Mouse (Mus musculus) thymus, adult 2 months (tissue): ENCODE measurements around the gene Tnrc6b. TPM values are rescaled to one million over a fixed set of nuclear protein-coding genes. Genes with fewer than 3 reads are reported as not detected.

Experiments used
- DNase-seq: peaks from one replicate; pipeline ENCODE4 v3.0.0; 2021
- H3K27ac ChIP-seq: fragments of 200-500 bp; 2 replicates; pipeline ENCODE4 v1.5.1; 2012; ENCODE audit warnings: low read length, control low read depth; ENCODE audit not compliant: control insufficient read depth, insufficient read depth
- H3K27me3 ChIP-seq: fragments of 200-500 bp; 2 replicates; pipeline ENCODE4 v1.6.1; 2012; ENCODE audit warnings: mild to moderate bottlenecking, low read length, moderate library complexity, mixed read lengths; ENCODE audit not compliant: control insufficient read depth, insufficient read depth
- H3K36me3 ChIP-seq: fragments of 200-500 bp; 2 replicates; pipeline ENCODE4 v1.6.1; 2012; ENCODE audit warnings: mild to moderate bottlenecking, low read length, moderate library complexity; ENCODE audit not compliant: control insufficient read depth, insufficient read depth
- H3K4me1 ChIP-seq: fragments of 200-500 bp; replicated peaks from 2 replicates; pipeline ENCODE4 v1.6.1; 2012; ENCODE audit warnings: low read length; ENCODE audit not compliant: control insufficient read depth, insufficient read depth
- H3K4me3 ChIP-seq: fragments of 200-500 bp; 2 replicates; pipeline ENCODE4 v1.5.1; 2012; ENCODE audit warnings: mild to moderate bottlenecking, low read length, control low read depth, moderate library complexity; ENCODE audit not compliant: control insufficient read depth, insufficient read depth
- CTCF ChIP-seq: fragments of 200-500 bp; IDR thresholded peaks from 2 replicates; pipeline ENCODE4 v1.5.1; 2012; ENCODE audit warnings: mild to moderate bottlenecking, control low read depth, low read length, moderate library complexity, borderline replicate concordance; ENCODE audit not compliant: control insufficient read depth, poor library complexity, insufficient read depth; ENCODE audit errors: extremely low read depth
- POLR2A ChIP-seq: fragments of 200-500 bp; IDR thresholded peaks from 2 replicates; pipeline ENCODE4 v1.6.1; 2012; ENCODE audit warnings: mild to moderate bottlenecking, low read length, control low read depth, moderate library complexity; ENCODE audit not compliant: control insufficient read depth, poor library complexity, insufficient read depth; ENCODE audit errors: extremely low read depth
- WGBS: fragments of 180-500 bp; shearing (Covaris S2); methylation state at CpG from one replicate; pipeline ENCODE4 v1.1.7; 2018; 5-methylcytosine and 5-hydroxymethylcytosine counted together
- polyA plus RNA-seq: library from polyadenylated mRNA; depleted of rRNA; stranded (reverse); fragments of >200 nt; gene quantifications from 2 replicates; pipeline ENCODE4 v1.2.3, GENCODE M21; 2012

Tnrc6b gene
- polyA plus RNA-seq, 1 experiment, result 57.9 TPM

GRCm38 (mm10) chr15:80720249-80720648 lies 9.1 kb downstream of the Tnrc6b start:
- H3K27ac ChIP-seq, result no peak overlapping the region
- TF ChIP-seq CTCF, result no peak
- no peak for TF ChIP-seq POLR2A
- no peak overlapping the region for H3K4me3 ChIP-seq
- no peak for DNase-seq
- no peaks in the 10 kb centered on the region for H3K27me3 ChIP-seq
- no peaks in the 10 kb centered on the region for H3K36me3 ChIP-seq
- H3K4me1 ChIP-seq, result peaks cover 13% of the 10 kb centered on the region
- WGBS, result 98% methylated on average over 5 of the region's 5 CpGs

- no peaks in the 10 kb centered on the region for H3K27me3 ChIP-seq
- TF ChIP-seq POLR2A (no peak), CTCF (no peak)
- H3K4me3 ChIP-seq, result no peak overlapping the region
- H3K27ac ChIP-seq, result no peak overlapping the region
- H3K36me3 ChIP-seq, result no peaks in the 10 kb centered on the region
- DNase-seq, result no peak
- H3K4me1 ChIP-seq, result peaks cover 13% of the 10 kb centered on the region
- 75% methylated on average over 6 of the region's 6 CpGs for WGBS
Observed at GRCm38 (mm10) chr15:80721861-80722260, 10.7 kb downstream of the Tnrc6b start.

- no peaks in the 10 kb centered on the region for H3K36me3 ChIP-seq
- no peaks in the 10 kb centered on the region for H3K27me3 ChIP-seq
- H3K4me1 ChIP-seq, result peaks cover 13% of the 10 kb centered on the region
- TF ChIP-seq CTCF (no peak), POLR2A (no peak)
- H3K4me3 ChIP-seq, result no peak overlapping the region
- DNase-seq, result no peak
- H3K27ac ChIP-seq, result no peak overlapping the region
- WGBS, result 79% methylated on average over 3 of the region's 3 CpGs
Observed at GRCm38 (mm10) chr15:80722366-80722765, 11.3 kb downstream of the Tnrc6b start.

- Histone ChIP-seq H3K27me3 (no peaks in the 10 kb centered on the region), H3K4me3 (no peak overlapping the region), H3K4me1 (no peaks in the 10 kb centered on the region), H3K36me3 (no peaks in the 10 kb centered on the region), H3K27ac (no peak overlapping the region)
- no peak for DNase-seq
- WGBS, result 65% methylated on average over 2 of the region's 2 CpGs
- TF ChIP-seq POLR2A (no peak), CTCF (no peak)
Observed at GRCm38 (mm10) chr15:80729477-80729876, 18.4 kb downstream of the Tnrc6b start.

GRCm38 (mm10) chr15:80731043-80731442 lies 19.9 kb downstream of the Tnrc6b start:
- TF ChIP-seq POLR2A, result no peak
- Histone ChIP-seq H3K27ac (no peak overlapping the region), H3K27me3 (no peaks in the 10 kb centered on the region), H3K4me3 (no peak overlapping the region), H3K36me3 (no peaks in the 10 kb centered on the region), H3K4me1 (peaks cover 3% of the 10 kb centered on the region)
- DNase-seq, result no peak
- 100% methylated on average over 1 of the region's 1 CpGs for WGBS

- no peak for DNase-seq
- H3K36me3 ChIP-seq, result no peaks in the 10 kb centered on the region
- 97% methylated on average over 3 of the region's 3 CpGs for WGBS
- no peaks in the 10 kb centered on the region for H3K27me3 ChIP-seq
- TF ChIP-seq POLR2A (no peak), CTCF (no peak)
- peaks cover 3% of the 10 kb centered on the region for H3K4me1 ChIP-seq
- H3K4me3 ChIP-seq, result no peak overlapping the region
- H3K27ac ChIP-seq, result no peak overlapping the region
Observed at GRCm38 (mm10) chr15:80731511-80731910, 20.4 kb downstream of the Tnrc6b start.

- whole genome bisulfite sequencing, result 87% methylated on average over 4 of the region's 4 CpGs
- no peak for DNase-seq
- Histone ChIP-seq H3K27me3 (no peaks in the 10 kb centered on the region), H3K4me1 (peaks cover 8% of the 10 kb centered on the region), H3K27ac (no peak overlapping the region), H3K36me3 (no peaks in the 10 kb centered on the region), H3K4me3 (no peak overlapping the region)
- TF ChIP-seq POLR2A, result no peak
- TF ChIP-seq CTCF, result no peak
Observed at GRCm38 (mm10) chr15:80732266-80733030, 21.3 kb downstream of the Tnrc6b start.
